Mouse (Mus musculus): ENCODE results near the gene Tmem97. TPM values are rescaled to one million over a fixed set of nuclear protein-coding genes. Genes with fewer than 3 reads are reported as not detected.

Gene Tmem97
- total RNA-seq, 1 experiment from 2014 or later: 45.0 TPM

- no peak for DNase-seq
Measured at GRCm38 (mm10) chr11:78513106-78513790, 37.3 kb downstream of the Tmem97 start.

- peak; percentile 96 for DNase-seq
Measured at GRCm38 (mm10) chr11:78512025-78512957, 38.3 kb downstream of the Tmem97 start, which contains the start of the genes Tmem199 and Poldip2. Gene Tmem199 (minus strand): TSS chr11:78512172. Gene Poldip2 (plus strand): TSS chr11:78512193.

- peak; percentile 60 for DNase-seq
Measured at GRCm38 (mm10) chr11:78509148-78509547, 41.4 kb downstream of the Tmem97 start.

GRCm38 (mm10) chr11:78505430-78505829, 45.1 kb downstream of the Tmem97 start:
- no peak for DNase-seq

GRCm38 (mm10) chr11:78502909-78503650, 47.5 kb downstream of the Tmem97 start, which contains the start of gene Sebox:
Gene Sebox (plus strand): TSS chr11:78503447.
- no peak for DNase-seq

DNA sequence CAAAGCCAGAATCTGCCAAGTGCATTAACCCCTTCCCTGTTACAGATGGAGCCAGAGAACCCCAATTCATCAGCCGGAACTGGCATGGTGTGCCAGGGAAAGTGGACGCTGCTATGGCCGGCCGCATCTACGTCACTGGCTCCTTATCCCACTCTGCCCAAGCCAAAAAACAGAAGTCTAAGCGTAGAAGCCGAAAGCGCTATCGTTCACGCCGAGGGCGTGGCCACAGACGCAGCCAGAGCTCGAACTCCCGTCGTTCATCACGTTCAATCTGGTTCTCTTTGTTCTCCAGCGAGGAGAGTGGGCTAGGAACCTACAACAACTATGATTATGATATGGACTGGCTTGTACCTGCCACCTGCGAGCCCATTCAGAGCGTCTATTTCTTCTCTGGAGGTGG, 49.0 kb downstream of the Tmem97 start:
- no peak for DNase-seq

- DNase-seq: no peak
Measured at GRCm38 (mm10) chr11:78500623-78501202, 49.9 kb downstream of the Tmem97 start.

GRCm38 (mm10) chr11:78499543-78499942, 51.0 kb downstream of the Tmem97 start:
- DNase-seq: no peak

DNA sequence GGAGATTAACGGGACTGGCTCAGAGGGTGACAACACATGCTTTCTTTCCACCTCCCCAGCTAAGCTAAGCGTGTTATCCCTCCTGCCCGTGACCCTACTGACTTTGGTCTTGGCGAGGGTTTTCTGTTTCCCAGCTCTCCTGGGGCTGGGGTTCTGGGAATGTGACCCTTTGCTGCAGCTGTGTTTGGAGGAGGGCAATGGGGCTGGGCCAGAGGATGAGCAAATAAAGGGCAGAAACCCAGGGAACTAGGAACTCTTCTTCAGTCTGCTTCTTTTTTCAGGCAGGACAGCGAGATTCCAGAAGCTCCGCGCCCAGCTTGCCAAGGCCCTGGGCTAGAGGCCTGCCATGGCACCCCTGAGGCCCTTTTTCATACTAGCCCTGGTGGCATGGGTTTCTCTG, 51.6 kb downstream of the Tmem97 start, which contains the start of gene Vtn:
Vtn (plus strand) TSS at position 88 of the 400 bp plus-strand sequence.
- DNase-seq: no peak

DNA sequence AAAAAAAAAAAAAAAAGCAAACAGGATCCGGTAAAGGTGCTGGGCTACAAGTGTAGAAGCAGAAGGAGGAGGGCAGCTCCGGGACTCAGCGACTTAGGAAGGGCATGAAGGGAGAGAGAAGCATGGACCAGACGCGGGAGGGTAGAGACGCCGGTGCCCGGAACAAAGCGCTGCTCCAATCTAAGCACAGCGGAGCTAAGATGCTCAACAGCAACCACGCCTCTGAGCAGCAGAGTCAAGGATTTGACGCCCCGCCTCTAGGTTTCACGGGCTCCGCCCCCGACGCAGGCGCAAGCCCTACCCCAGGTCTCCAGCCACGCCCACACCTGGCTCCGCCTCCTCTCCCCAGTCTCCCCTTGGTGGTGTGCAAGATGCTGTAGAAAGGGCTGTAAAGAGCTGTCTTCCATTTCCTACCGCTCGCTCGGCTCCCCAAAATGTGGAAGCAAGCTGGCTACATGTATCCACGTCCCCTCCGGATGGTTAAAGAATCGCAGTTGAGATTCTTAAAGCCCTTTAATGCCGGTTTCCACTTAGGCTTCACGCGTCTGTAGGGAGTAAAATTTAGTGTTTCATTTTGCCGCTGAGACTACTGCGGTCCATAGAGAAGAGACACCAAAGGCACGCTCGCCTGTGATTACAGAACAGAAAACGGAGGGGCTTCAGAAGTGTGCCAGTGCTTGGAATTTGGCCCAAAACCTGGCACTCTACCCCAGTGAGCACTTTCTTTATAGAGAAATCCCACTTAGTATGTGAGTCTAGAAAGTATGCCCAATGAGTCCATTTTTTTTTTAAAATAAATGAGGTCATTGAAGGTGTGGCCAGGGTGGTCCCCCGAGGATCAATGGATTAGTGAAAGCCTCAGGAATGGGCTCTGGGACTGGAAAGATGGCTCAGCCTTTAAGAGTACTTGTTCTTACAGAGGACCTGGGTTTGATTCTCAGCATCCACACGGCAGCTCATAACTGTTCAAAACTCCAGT, 52.7 kb downstream of the Tmem97 start, which contains the start of gene Sarm1:
Sarm1 (minus strand) TSS at position 211 of the 979 bp plus-strand sequence.
- DNase-seq: peak; percentile 96

GRCm38 (mm10) chr11:78497071-78497541, 53.5 kb downstream of the Tmem97 start:
- DNase-seq: peak; percentile 59

- peak; percentile 73 for DNase-seq
Measured at GRCm38 (mm10) chr11:78495904-78496303, 54.7 kb downstream of the Tmem97 start.

Other genes with a start within 250 kb of the Tmem97 start
- gene Spag5, start 249.2 kb downstream of the Tmem97 start, total RNA-seq (2021): 9.7 and 12.4 TPM in 2 replicates
- gene Aldoc, start 227.8 kb downstream of the Tmem97 start, total RNA-seq (2021): 8.8 and 9.2 TPM in 2 replicates
- 43.0 and 47.6 TPM in 2 replicates for gene Pigs, start 222.4 kb downstream of the Tmem97 start, total RNA-seq (2021)
- gene Unc119, start 207.3 kb downstream of the Tmem97 start, total RNA-seq (2021): 24.4 and 26.8 TPM in 2 replicates
- 0.15 TPM in 1 of 2 replicates, not detected in the other for gene Foxn1, start 164.2 kb downstream of the Tmem97 start, total RNA-seq (2021)
- not detected in 2 replicates for gene Slc13a2, start 128.6 kb downstream of the Tmem97 start, total RNA-seq (2021)
- 16.7 and 20.5 TPM in 2 replicates for gene Slc46a1, start 85.1 kb downstream of the Tmem97 start, total RNA-seq (2021)
- gene Sarm1, start 53.0 kb downstream of the Tmem97 start, total RNA-seq (2021): 3.3 and 4.9 TPM in 2 replicates
- gene Vtn, start 51.7 kb downstream of the Tmem97 start, total RNA-seq (2021): 23.9 and 283 TPM in 2 replicates
- not detected in 2 replicates for gene Sebox, start 47.3 kb downstream of the Tmem97 start, total RNA-seq (2021)
- 26.3 and 29.6 TPM in 2 replicates for gene Tmem199, start 38.6 kb downstream of the Tmem97 start, total RNA-seq (2021)
- gene Poldip2, start 38.6 kb downstream of the Tmem97 start, total RNA-seq (2021): 177 and 186 TPM in 2 replicates
- 47.9 and 49.4 TPM in 2 replicates for gene Tnfaip1, start 14.4 kb downstream of the Tmem97 start, total RNA-seq (2021)
- 81.5 and 90.2 TPM in 2 replicates for gene Ift20, start 14.4 kb downstream of the Tmem97 start, total RNA-seq (2021)
- gene Nlk, start 146.6 kb upstream of the Tmem97 start, total RNA-seq (2021): 51.7 and 53.0 TPM in 2 replicates
- 34.1 and 35.6 TPM in 2 replicates for gene Ccnq, start 201.0 kb upstream of the Tmem97 start, total RNA-seq (2021)

All from adrenal gland, postnatal 14 days (tissue).